Mouse (Mus musculus) hindbrain, embryonic 15.5 days (tissue): ENCODE results near the gene Atg2a. TPM values are rescaled to one million over a fixed set of nuclear protein-coding genes. Genes with fewer than 3 reads are reported as not detected.

Experiments
- ATAC-seq: fragments of 200-750 bp; cut with Nextera tagmentation; 2 replicates; pipeline ENCODE4 v1.8.0; 2017; ENCODE audit warnings: low read depth, moderate number of reproducible peaks, moderate TSS enrichment; ENCODE audit not compliant: low FRiP score
- H3K27ac ChIP-seq: fragments of 300-500 bp; sonication (generic); replicated peaks from 2 replicates; pipeline ENCODE4 v1.5.1; 2015; ENCODE audit warnings: mild to moderate bottlenecking, inconsistent platforms
- H3K27me3 ChIP-seq: fragments of 300-500 bp; sonication (generic); 2 replicates; pipeline ENCODE4 v1.6.1; 2015; ENCODE audit warnings: control low read depth, inconsistent platforms
- H3K36me3 ChIP-seq: fragments of 300-500 bp; sonication (generic); 2 replicates; pipeline ENCODE4 v1.6.1; 2015; ENCODE audit warnings: control low read depth, inconsistent platforms
- H3K4me1 ChIP-seq: fragments of 300-500 bp; sonication (generic); replicated peaks from 2 replicates; pipeline ENCODE4 v1.6.1; 2015; ENCODE audit warnings: control low read depth, inconsistent platforms
- H3K4me2 ChIP-seq: fragments of 300-500 bp; sonication (generic); 2 replicates; pipeline ENCODE4 v1.6.1; 2015; ENCODE audit warnings: moderate library complexity, mild to moderate bottlenecking, inconsistent platforms
- H3K4me3 ChIP-seq: fragments of 300-500 bp; sonication (generic); 2 replicates; pipeline ENCODE4 v1.5.1; 2015; ENCODE audit warnings: mild to moderate bottlenecking, inconsistent platforms
- H3K9ac ChIP-seq: fragments of 300-500 bp; sonication (generic); 2 replicates; pipeline ENCODE4 v1.6.1; 2015; ENCODE audit warnings: inconsistent platforms
- H3K9me3 ChIP-seq: fragments of 300-500 bp; sonication (generic); 2 replicates; pipeline ENCODE4 v1.6.1; 2016; ENCODE audit warnings: control low read depth, inconsistent platforms
- WGBS: fragments of 180-500 bp; shearing (Covaris S2); methylation state at CpG from one replicate; pipeline ENCODE4 v1.1.7; 2015; 5-methylcytosine and 5-hydroxymethylcytosine counted together
- polyA plus RNA-seq: library from polyadenylated mRNA; unstranded; fragments of >200 nt; fragmentation: Nextera tagmentation; extraction: Ambion mirVana; gene quantifications from 2 replicates; pipeline ENCODE4 v1.2.1, GENCODE M21; 2015

Atg2a gene
- polyA plus RNA-seq, 1 experiment from 2014 or later, result 16.1 TPM

DNA sequence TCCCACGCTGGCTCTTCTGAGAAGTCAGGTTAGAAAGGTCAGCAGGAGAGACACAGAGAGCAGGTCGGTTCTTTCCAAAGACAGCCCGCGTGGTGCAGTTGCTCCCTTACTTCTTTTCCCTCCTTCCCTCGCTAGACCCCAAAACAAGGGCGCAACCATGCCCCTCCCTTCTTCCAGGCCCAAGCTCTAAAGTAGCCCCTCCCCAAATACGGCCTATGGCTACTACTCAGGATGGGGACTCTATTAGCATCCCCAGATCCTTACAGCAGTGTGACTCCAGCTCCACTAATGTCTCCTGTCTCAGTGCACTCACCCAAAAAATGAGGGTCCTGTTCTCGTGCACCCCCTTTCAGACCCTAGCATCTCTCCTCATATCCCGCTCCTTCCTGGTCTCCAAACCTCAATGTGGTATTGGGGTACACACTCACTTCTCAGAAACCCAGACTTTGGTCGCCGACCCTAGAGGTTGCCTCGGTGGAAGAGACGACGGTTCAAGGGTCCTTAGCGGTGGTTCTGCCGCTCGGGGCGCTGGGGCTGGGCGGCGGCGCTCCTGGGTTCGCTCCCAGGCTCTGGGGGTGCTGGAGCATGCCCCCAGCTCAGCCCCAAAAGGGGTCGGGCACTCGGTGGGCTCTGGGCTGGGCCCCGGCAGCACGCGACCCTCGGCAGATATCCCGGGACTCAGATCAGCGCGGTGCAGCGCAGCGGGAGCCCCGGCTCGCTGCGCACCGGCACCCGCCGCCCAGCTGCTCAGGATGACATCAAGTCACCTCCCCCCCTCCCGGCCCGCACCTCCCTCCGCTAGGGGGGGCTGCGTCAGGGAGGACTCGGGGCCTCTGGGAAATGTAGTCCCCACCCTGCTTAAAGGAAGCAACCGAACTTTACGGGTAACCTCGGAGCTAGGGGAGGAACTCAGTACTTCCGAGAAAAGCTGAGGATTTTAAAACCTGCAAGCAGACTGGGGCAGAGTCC is 6.1 kb upstream of the Atg2a start, which contains the start of gene Ppp2r5b:
Ppp2r5b (minus strand) TSS at position 789 of the 969 bp plus-strand sequence.
- Histone ChIP-seq H3K36me3 (peaks cover 29% of the 10 kb centered on the region; the same call in 1 of the 2 replicates), H3K4me1 (peaks cover 20% of the 10 kb centered on the region), H3K27me3 (no peaks in the 10 kb centered on the region), H3K4me2 (peak within 1 kb of the TSS; percentile 86), H3K9ac (peak within 1 kb of the TSS; percentile 95), H3K27ac (peak within 1 kb of the TSS; percentile 92), H3K9me3 (no peaks in the 10 kb centered on the region), H3K4me3 (peak within 1 kb of the TSS; percentile 94)
- WGBS, result 1% methylated on average over 48 of the region's 48 CpGs
- peak; percentile 91 for ATAC-seq

GRCm38 (mm10) chr19:6236053-6236441 is 5.4 kb upstream of the Atg2a start:
- H3K4me3 ChIP-seq, result peak overlapping the region; percentile 94

GRCm38 (mm10) chr19:6236842-6237241 is 4.6 kb upstream of the Atg2a start:
- peak overlapping the region; percentile 86; the same call in 1 of the 2 replicates for H3K4me2 ChIP-seq
- no peak overlapping the region for H3K4me3 ChIP-seq
- peaks cover 14% of the 10 kb centered on the region; the same call in 1 of the 2 replicates for H3K36me3 ChIP-seq
- WGBS, result 80% methylated on average over 7 of the region's 7 CpGs
- H3K9ac ChIP-seq, result no peak overlapping the region
- H3K27ac ChIP-seq, result no peak overlapping the region
- H3K4me1 ChIP-seq, result peaks cover 24% of the 10 kb centered on the region
- ATAC-seq, result no peak
- no peaks in the 10 kb centered on the region for H3K27me3 ChIP-seq
- H3K9me3 ChIP-seq, result no peaks in the 10 kb centered on the region

More at GRCm38 (mm10) chr19:6236053-6236441, 5.4 kb upstream of the Atg2a start:
- H3K36me3 ChIP-seq, result peaks cover 22% of the 10 kb centered on the region; the same call in 1 of the 2 replicates
- H3K9ac ChIP-seq, result peak overlapping the region; percentile 95
- WGBS, result 0% methylated on average over 9 of the region's 9 CpGs
- peak overlapping the region; percentile 92 for H3K27ac ChIP-seq
- H3K27me3 ChIP-seq, result no peaks in the 10 kb centered on the region
- H3K4me1 ChIP-seq, result peaks cover 24% of the 10 kb centered on the region
- no peaks in the 10 kb centered on the region for H3K9me3 ChIP-seq
- peak; percentile 86 for ATAC-seq
- peak overlapping the region; percentile 86 for H3K4me2 ChIP-seq

GRCm38 (mm10) chr19:6238740-6239139 is 2.7 kb upstream of the Atg2a start:
- no peaks in the 10 kb centered on the region for H3K36me3 ChIP-seq
- H3K4me3 ChIP-seq, result no peak overlapping the region
- H3K27me3 ChIP-seq, result no peaks in the 10 kb centered on the region
- H3K27ac ChIP-seq, result no peak overlapping the region
- no peak overlapping the region for H3K9ac ChIP-seq
- no peak overlapping the region for H3K4me2 ChIP-seq
- ATAC-seq, result no peak
- no peaks in the 10 kb centered on the region for H3K9me3 ChIP-seq
- peaks cover 38% of the 10 kb centered on the region for H3K4me1 ChIP-seq

GRCm38 (mm10) chr19:6240136-6240535 is 1.3 kb upstream of the Atg2a start:
- H3K9me3 ChIP-seq, result no peaks in the 10 kb centered on the region
- peaks cover 7% of the 10 kb centered on the region; the same call in 1 of the 2 replicates for H3K36me3 ChIP-seq
- H3K4me2 ChIP-seq, result no peak overlapping the region
- ATAC-seq, result no peak
- no peaks in the 10 kb centered on the region for H3K27me3 ChIP-seq
- H3K9ac ChIP-seq, result no peak overlapping the region
- no peak overlapping the region for H3K27ac ChIP-seq
- no peak overlapping the region for H3K4me3 ChIP-seq
- WGBS, result 58% methylated on average over 1 of the region's 1 CpGs
- H3K4me1 ChIP-seq, result peaks cover 24% of the 10 kb centered on the region

DNA sequence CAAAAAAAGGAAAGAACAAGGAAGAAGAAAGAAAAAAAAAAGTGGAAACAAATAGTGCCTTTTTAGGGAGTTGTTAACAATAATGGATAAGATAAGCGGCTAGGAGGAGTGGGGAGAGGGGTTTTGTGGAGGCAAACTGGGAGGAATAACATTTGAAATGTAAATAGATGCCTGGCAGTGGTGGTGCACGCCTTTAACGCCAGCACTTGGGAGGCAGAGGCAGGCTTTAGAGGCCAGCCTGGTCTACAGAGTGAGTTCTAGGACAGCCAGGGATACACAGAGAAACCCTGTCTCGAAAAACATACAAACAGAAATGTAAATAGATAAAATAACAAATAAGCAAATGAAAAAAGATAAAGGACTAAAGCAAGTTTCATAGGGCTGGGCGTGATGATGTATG is 743 bp upstream of the Atg2a start:
- Histone ChIP-seq H3K36me3 (peaks cover 11% of the 10 kb centered on the region; the same call in 1 of the 2 replicates), H3K27ac (peak overlapping the region; percentile 27), H3K9me3 (no peaks in the 10 kb centered on the region), H3K9ac (no peak overlapping the region), H3K27me3 (no peaks in the 10 kb centered on the region), H3K4me2 (peak overlapping the region; percentile 95), H3K4me1 (peaks cover 24% of the 10 kb centered on the region), H3K4me3 (peak overlapping the region; percentile 96)
- WGBS, result 31% methylated on average over 5 of the region's 5 CpGs
- no peak for ATAC-seq

- Histone ChIP-seq H3K9me3 (no peaks in the 10 kb centered on the region), H3K4me3 (peak overlapping the region; percentile 96), H3K9ac (peak overlapping the region; percentile 97), H3K36me3 (peaks cover 24% of the 10 kb centered on the region), H3K4me2 (peak overlapping the region; percentile 95), H3K27me3 (no peaks in the 10 kb centered on the region), H3K27ac (peak overlapping the region; percentile 76; the same call in 1 of the 2 replicates), H3K4me1 (peaks cover 20% of the 10 kb centered on the region)
- ATAC-seq, result no peak
- WGBS, result 2% methylated on average over 4 of the region's 4 CpGs
Observed at GRCm38 (mm10) chr19:6242281-6242680, 813 bp downstream of the Atg2a start.

- H3K27ac ChIP-seq, result no peak overlapping the region
- H3K27me3 ChIP-seq, result no peaks in the 10 kb centered on the region
- peak overlapping the region; percentile 95; the same call in 1 of the 2 replicates for H3K4me2 ChIP-seq
- H3K9me3 ChIP-seq, result no peaks in the 10 kb centered on the region
- H3K36me3 ChIP-seq, result peaks cover 33% of the 10 kb centered on the region
- no peak for ATAC-seq
- no peak overlapping the region for H3K9ac ChIP-seq
- H3K4me3 ChIP-seq, result no peak overlapping the region
- WGBS, result 79% methylated on average over 5 of the region's 5 CpGs
- peaks cover 20% of the 10 kb centered on the region for H3K4me1 ChIP-seq
Observed at GRCm38 (mm10) chr19:6243226-6243625, 1.8 kb downstream of the Atg2a start.

DNA sequence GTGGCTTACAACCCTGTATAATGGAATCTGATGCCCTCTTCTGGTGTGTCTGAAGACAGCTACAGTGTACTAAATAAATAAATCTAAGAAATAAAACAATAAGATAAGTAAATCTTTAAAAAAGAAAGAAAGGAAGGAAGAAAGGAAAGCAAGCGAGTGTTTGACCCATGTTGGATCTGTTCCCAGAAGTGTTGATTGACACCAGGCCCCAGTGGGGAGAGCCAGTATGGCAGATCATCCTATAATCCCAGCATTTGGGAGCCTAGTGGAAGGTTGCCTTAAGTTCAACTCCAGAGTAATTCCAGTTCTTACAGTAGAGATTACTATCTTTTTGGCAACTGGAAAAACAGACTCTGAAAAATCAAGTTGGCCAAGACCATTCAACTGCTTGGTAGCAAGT is 4.3 kb downstream of the Atg2a start:
- no peaks in the 10 kb centered on the region for H3K27me3 ChIP-seq
- no peak overlapping the region for H3K9ac ChIP-seq
- H3K27ac ChIP-seq, result no peak overlapping the region
- WGBS, result 65% methylated on average over 1 of the region's 1 CpGs
- H3K4me1 ChIP-seq, result peaks cover 18% of the 10 kb centered on the region
- peaks cover 41% of the 10 kb centered on the region for H3K36me3 ChIP-seq
- no peak for ATAC-seq
- H3K9me3 ChIP-seq, result no peaks in the 10 kb centered on the region
- H3K4me3 ChIP-seq, result no peak overlapping the region
- H3K4me2 ChIP-seq, result no peak overlapping the region

DNA sequence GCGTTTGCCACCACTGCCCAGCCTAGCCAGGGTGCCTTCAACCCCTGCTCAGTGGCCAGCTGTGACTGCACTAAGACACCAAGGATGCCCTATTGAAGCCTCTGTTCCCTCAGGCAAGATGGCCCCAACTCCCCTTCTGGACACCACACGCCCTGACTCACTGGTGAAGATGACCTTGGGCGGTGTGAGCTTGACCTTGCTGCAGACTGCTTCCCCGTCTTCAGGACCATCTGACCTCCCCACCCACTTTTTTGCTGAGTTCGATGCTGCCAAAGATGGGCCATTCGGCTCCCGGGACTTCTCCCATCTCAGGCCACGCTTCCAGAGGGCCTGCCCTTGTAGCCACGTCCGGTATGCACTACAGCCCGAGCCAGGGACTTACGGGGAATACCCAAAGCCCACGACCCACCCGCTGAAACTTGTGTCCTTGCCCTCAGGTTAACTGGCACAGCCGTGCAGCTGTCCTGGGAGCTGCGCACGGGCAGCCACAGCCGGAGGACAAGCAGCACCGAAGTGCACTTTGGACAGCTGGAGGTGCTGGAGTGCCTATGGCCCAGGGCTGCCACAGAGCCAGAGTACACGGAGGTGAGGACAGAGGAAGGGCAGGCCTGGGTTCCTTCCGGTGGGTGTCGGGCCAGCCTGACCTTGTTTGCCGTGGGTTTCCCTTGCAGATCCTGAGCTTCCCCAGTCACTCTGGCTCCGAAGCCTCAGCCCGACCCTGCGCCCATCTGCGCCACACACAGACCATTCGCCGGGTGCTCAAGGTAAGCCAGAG is 6.2 kb downstream of the Atg2a start:
- no peak overlapping the region for H3K27ac ChIP-seq
- no peak for ATAC-seq
- H3K27me3 ChIP-seq, result no peaks in the 10 kb centered on the region
- no peaks in the 10 kb centered on the region for H3K9me3 ChIP-seq
- H3K4me2 ChIP-seq, result no peak overlapping the region
- H3K4me1 ChIP-seq, result peaks cover 8% of the 10 kb centered on the region
- no peak overlapping the region for H3K4me3 ChIP-seq
- H3K36me3 ChIP-seq, result peaks cover 58% of the 10 kb centered on the region
- WGBS, result 95% methylated on average over 29 of the region's 29 CpGs
- H3K9ac ChIP-seq, result no peak overlapping the region

DNA sequence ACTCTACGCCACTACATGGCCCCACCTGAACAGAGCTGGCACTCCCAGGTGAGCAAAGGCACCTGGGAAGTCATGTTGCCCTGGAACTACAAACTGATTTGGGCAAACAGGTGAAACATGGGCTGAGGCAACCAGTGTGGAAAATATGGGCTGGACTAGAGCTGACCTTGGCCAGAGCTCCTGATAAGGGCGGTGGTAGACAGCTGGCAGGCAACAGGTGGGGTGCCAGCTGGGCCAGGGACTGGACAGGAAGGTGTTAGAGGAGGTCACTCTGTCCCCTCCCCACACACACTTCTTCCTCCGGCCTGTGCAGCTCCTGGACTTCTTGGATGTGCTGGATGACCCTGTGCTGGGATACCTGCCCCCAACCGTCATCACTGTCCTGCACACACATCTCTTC is 11.6 kb downstream of the Atg2a start:
- Histone ChIP-seq H3K9me3 (no peaks in the 10 kb centered on the region), H3K4me3 (no peak overlapping the region), H3K27ac (no peak overlapping the region), H3K4me2 (no peak overlapping the region), H3K27me3 (no peaks in the 10 kb centered on the region), H3K4me1 (no peaks in the 10 kb centered on the region), H3K9ac (no peak overlapping the region), H3K36me3 (peaks cover 76% of the 10 kb centered on the region)
- ATAC-seq, result no peak
- WGBS, result 93% methylated on average over 4 of the region's 4 CpGs

DNA sequence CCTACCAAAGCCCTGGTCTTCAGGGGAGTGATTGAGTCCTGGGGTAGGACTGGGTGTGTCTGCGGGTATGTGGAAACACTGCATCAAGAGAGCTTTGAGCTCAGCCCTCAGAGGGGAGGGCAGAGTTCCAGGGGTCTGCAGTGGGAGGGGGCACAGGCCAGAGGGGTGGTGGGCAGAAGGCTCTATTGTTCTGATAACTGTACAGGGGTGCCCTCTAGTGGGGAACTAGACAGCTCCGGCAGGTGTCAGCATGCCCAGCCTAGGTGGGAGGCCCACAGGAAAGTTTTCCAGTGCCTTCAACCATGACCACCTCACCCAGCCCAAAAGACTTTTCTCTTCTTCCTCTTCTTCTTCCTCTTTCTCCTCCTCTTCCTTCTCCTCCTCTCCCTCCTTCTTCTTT is 19.0 kb downstream of the Atg2a start:
- Histone ChIP-seq H3K4me1 (no peaks in the 10 kb centered on the region), H3K27ac (no peak overlapping the region), H3K36me3 (peaks cover 56% of the 10 kb centered on the region), H3K4me2 (no peak overlapping the region), H3K4me3 (no peak overlapping the region), H3K27me3 (no peaks in the 10 kb centered on the region), H3K9me3 (no peaks in the 10 kb centered on the region), H3K9ac (no peak overlapping the region)
- WGBS, result 68% methylated on average over 2 of the region's 2 CpGs
- ATAC-seq, result no peak
